ENCODE assay signal across 17 mouse cellular contexts in genomic region chr6:115700778-115701177, GRCm38 (mm10). TPM values are rescaled to one million over a fixed set of nuclear protein-coding genes. Genes with fewer than 3 reads are reported as not detected.
A peak's percentile ranks its signal among the peaks of the same experiment; 100 is the strongest.
DNase-seq lines count a peak whose midpoint lies in the region; ATAC-seq and TF ChIP-seq lines count a peak whose summit lies in the region.
"Had no signal": no experiment of that assay in that cellular context is flagged by ENCODE, and none has a peak within 500 bp of the region (broad histone marks: within the 10 kb centered on the region; RNA-seq: fewer than 3 reads in every experiment).

No protein-coding gene starts in this region.

- H3K27ac ChIP-seq in lung, postnatal 0 days (ENCODE audit: low read length) = peak overlapping the region; percentile 65
- H3K27ac ChIP-seq in intestine, postnatal 0 days (ENCODE audit: low read depth, low read length) = no peak overlapping the region
- peak overlapping the region; percentile 9; the same call in 1 of the 2 replicates for H3K27ac ChIP-seq in stomach, embryonic 16.5 days (ENCODE audit: low read length)
- H3K27ac ChIP-seq: embryonic facial prominence, embryonic 13.5 days; forebrain, embryonic 12.5 days; hindbrain, embryonic 10.5 days had no signal

- WGBS in lung, postnatal 0 days = 60% methylated on average over 1 of the region's 1 CpGs
- 52% methylated on average over 1 of the region's 1 CpGs for WGBS in intestine, postnatal 0 days
- 74% methylated on average over 1 of the region's 1 CpGs for WGBS in stomach, embryonic 16.5 days

- TF ChIP-seq CTCF in lung, postnatal 0 days (IDR thresholded peaks at IDR 0.05) = no peak
- no peak for TF ChIP-seq CTCF in intestine, postnatal 0 days (IDR thresholded peaks at IDR 0.05; ENCODE audit: low read depth)

- H3K4me2 ChIP-seq in lung, postnatal 0 days (replicated peaks; ENCODE audit: low read depth, low read length) = no peak overlapping the region
- no peak overlapping the region for H3K4me2 ChIP-seq in intestine, postnatal 0 days (replicated peaks; ENCODE audit: low read depth)
- no peak overlapping the region for H3K4me2 ChIP-seq in stomach, embryonic 16.5 days (ENCODE audit: low read depth, low read length)
- H3K4me2 ChIP-seq: embryonic facial prominence, embryonic 13.5 days; forebrain, embryonic 12.5 days; heart, embryonic 12.5 days had no signal

- H3K4me3 ChIP-seq in lung, postnatal 0 days (ENCODE audit: low read depth, low read length) = no peak overlapping the region
- H3K4me3 ChIP-seq in intestine, postnatal 0 days (ENCODE audit: low read depth, low read length) = no peak overlapping the region
- no peak overlapping the region for H3K4me3 ChIP-seq in stomach, embryonic 16.5 days (replicated peaks; ENCODE audit: low read length)
- H3K4me3 ChIP-seq: embryonic facial prominence, embryonic 13.5 days; forebrain, embryonic 12.5 days; heart, embryonic 12.5 days; hindbrain, embryonic 10.5 days had no signal

- TF ChIP-seq EP300 in lung, postnatal 0 days (IDR thresholded peaks at IDR 0.05) = no peak

- no peaks in the 10 kb centered on the region for H3K27me3 ChIP-seq in lung, postnatal 0 days (replicated peaks; ENCODE audit: insufficient read depth, low read length)
- no peaks in the 10 kb centered on the region for H3K27me3 ChIP-seq in intestine, postnatal 0 days (replicated peaks; ENCODE audit: control insufficient read depth, insufficient read depth, low read length)
- no peaks in the 10 kb centered on the region for H3K27me3 ChIP-seq in stomach, embryonic 16.5 days (ENCODE audit: control insufficient read depth, insufficient read depth, low read length)
- H3K27me3 ChIP-seq: embryonic facial prominence, embryonic 13.5 days; forebrain, embryonic 12.5 days; heart, embryonic 12.5 days had no signal

- H3K36me3 ChIP-seq in lung, postnatal 0 days (ENCODE audit: insufficient read depth, low read length) = no peaks in the 10 kb centered on the region
- H3K36me3 ChIP-seq in intestine, postnatal 0 days (ENCODE audit: control insufficient read depth, insufficient read depth) = no peaks in the 10 kb centered on the region
- no peaks in the 10 kb centered on the region for H3K36me3 ChIP-seq in stomach, embryonic 16.5 days (ENCODE audit: control insufficient read depth, insufficient read depth, low read length)
- H3K36me3 ChIP-seq: embryonic facial prominence, embryonic 13.5 days; forebrain, embryonic 12.5 days; heart, embryonic 12.5 days; hindbrain, embryonic 10.5 days had no signal

- peak; percentile 39 for ATAC-seq in lung, postnatal 0 days
- peak; percentile 37; the same call in 1 of the 2 replicates for ATAC-seq in intestine, postnatal 0 days
- no peak for ATAC-seq in stomach, embryonic 16.5 days (ENCODE audit: insufficient read depth, low FRiP score)
- ATAC-seq: forebrain, embryonic 16.5 days had no signal

- no peaks in the 10 kb centered on the region for H3K4me1 ChIP-seq in lung, postnatal 0 days (ENCODE audit: insufficient read depth, low read depth, low read length)
- peaks cover 4% of the 10 kb centered on the region; the same call in 1 of the 2 replicates for H3K4me1 ChIP-seq in intestine, postnatal 0 days (replicated peaks; ENCODE audit: control insufficient read depth, insufficient read depth, low read length)
- peaks cover 3% of the 10 kb centered on the region; the same call in 1 of the 2 replicates for H3K4me1 ChIP-seq in stomach, embryonic 16.5 days (ENCODE audit: control insufficient read depth, insufficient read depth, low read length)
- H3K4me1 ChIP-seq: forebrain, embryonic 12.5 days had no signal

- no peaks in the 10 kb centered on the region for H3K9me3 ChIP-seq in lung, postnatal 0 days (ENCODE audit: low read length)
- H3K9me3 ChIP-seq in intestine, postnatal 0 days (ENCODE audit: control insufficient read depth) = no peaks in the 10 kb centered on the region
- H3K9me3 ChIP-seq in stomach, embryonic 16.5 days (replicated peaks; ENCODE audit: control insufficient read depth, low read length) = no peaks in the 10 kb centered on the region
- H3K9me3 ChIP-seq: embryonic facial prominence, embryonic 13.5 days; forebrain, embryonic 12.5 days; heart, embryonic 12.5 days; hindbrain, embryonic 10.5 days had no signal

- no peak overlapping the region for H3K9ac ChIP-seq in lung, postnatal 0 days (replicated peaks; ENCODE audit: low read depth)
- H3K9ac ChIP-seq in intestine, postnatal 0 days (ENCODE audit: low read depth, low read length) = no peak overlapping the region
- no peak overlapping the region for H3K9ac ChIP-seq in stomach, embryonic 16.5 days (ENCODE audit: low read length)
- H3K9ac ChIP-seq: embryonic facial prominence, embryonic 13.5 days; forebrain, embryonic 12.5 days; heart, embryonic 12.5 days had no signal

- peak; percentile 46 for DNase-seq in lung, postnatal 0 days (ENCODE audit: low spot score)
- DNase-seq in lung, postnatal 4 days = no peak
- DNase-seq in gastrocnemius, adult 18-20 months (ENCODE audit: low spot score) = no peak
- no peak for DNase-seq in urinary bladder, postnatal 25 days (ENCODE audit: low spot score)
- DNase-seq: adrenal gland, adult 2 months; adrenal gland, postnatal 25 days; cerebellum, adult 18-20 months; cerebellum, adult 9-11 months; cerebellum, postnatal 36 days; gastrocnemius, postnatal 14 days had no signal

RNA-seq across cellular contexts. Expression of gene Raf1, which starts 24.3 kb away (rescaled TPM):
- polyA plus RNA-seq in lung, postnatal 0 days (2015; fragmentation: Nextera tagmentation; extraction: Ambion mirVana) = 58.9 and 60.6 TPM in 2 replicates
- 64.9 and 66.4 TPM in 2 replicates for polyA plus RNA-seq in intestine, postnatal 0 days (2015; fragmentation: Nextera tagmentation; extraction: Ambion mirVana)
- 76.9 and 79.1 TPM in 2 replicates for polyA plus RNA-seq in stomach, embryonic 16.5 days (2015; fragmentation: Nextera tagmentation; extraction: Ambion mirVana)
- total RNA-seq in gastrocnemius, adult 18-20 months (2021) = 100 to 1,000 TPM; 110 to 123 TPM
